Mouse (Mus musculus) adrenal gland, postnatal 14 days (tissue): Measurements from ENCODE around the gene Nek10. TPM values are rescaled to one million over a fixed set of nuclear protein-coding genes. Genes with fewer than 3 reads are reported as not detected.
"Not testable (repeated sequence)": the region's sequence is repeated elsewhere in the genome, so short reads cannot be mapped to it uniquely, and the experiment has no call there.

Source experiments
- DNase-seq: peaks from one replicate; pipeline ENCODE4 v3.0.0; 2021; ENCODE audit warnings: mixed read lengths
- total RNA-seq: library from RNA; stranded (reverse); gene quantifications from 2 replicates; pipeline ENCODE4 v1.2.3, GENCODE M21; 2021

The Nek10 gene
- total RNA-seq, 1 experiment from 2014 or later, result 0.11 TPM

DNA sequence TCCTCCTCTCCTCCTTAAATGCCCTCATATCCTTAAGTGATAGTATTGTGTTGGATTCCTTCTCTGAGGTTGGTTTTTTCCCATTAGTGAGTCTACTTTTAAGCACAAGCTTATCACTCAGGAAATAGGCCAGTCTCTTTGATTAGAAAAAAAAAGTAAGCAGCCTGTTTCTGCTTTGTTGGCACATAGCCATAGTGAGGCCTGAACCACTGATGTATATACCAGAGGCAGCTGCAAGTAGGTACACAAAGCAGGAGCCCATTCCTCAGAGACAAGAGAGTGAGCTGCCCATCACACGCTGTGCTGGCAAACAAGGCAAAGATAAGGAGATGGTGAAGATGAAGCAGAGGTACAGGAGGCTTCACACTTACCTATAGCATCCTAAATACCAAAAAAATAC lies 184.2 kb downstream of the Nek10 start:
- no peak for DNase-seq

DNA sequence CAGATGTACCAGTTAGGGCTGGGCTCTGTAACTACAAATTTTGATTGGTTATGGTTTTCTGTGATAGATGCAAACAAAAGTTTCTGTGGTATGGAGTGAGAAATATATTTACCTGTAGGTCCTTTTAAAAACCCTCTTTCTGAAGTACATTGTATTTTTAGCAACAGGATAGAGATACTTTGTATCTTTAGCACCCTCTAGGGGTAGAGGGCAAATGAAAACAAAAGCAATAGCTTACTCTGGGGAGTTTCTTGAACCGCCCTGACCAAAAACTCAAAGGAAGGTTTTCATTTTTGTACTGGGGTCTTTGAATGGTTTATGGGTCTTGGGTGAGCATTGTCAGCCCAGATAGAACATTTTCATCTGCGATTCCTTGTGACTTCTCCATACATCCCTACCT lies 188.4 kb downstream of the Nek10 start:
- DNase-seq, result no peak

DNA sequence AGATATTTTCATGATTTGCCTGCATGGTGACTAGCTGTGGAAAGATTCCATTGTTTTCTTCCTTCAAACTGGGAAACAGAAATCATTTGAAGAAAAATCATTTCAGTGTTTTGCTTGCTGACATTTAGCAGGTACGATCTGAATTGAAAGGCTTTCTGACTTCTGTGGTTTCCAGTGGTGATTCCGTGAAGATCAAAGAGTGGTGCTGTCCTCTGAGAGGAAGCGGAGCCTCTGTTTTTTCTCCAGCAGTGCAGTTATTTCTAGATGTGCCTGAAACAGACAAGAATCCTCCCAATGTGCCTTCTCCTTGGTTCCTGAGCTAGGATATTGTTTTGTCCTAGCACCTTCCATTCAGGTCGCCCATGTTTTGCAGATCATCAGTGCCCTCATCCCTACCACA lies 208.2 kb downstream of the Nek10 start:
- DNase-seq, result no peak

DNA sequence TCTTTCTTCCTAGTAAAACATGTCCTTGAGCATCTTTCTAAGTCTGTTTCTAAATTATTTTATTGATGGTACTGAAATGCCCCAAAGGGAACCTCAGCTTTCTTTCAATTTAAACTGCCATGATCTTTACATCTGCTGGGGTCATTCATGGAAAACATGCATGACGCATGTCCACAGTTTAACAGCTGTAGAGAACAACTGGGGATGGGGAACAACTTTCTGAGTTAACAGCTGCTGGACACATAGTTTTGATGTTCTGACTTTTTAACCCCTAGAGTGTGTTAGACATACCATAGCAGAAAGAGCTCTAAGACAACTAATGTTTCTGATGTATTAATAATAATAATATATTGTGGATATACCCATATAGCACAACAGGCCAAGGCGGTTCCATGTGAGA lies 211.6 kb downstream of the Nek10 start:
- no peak for DNase-seq

DNA sequence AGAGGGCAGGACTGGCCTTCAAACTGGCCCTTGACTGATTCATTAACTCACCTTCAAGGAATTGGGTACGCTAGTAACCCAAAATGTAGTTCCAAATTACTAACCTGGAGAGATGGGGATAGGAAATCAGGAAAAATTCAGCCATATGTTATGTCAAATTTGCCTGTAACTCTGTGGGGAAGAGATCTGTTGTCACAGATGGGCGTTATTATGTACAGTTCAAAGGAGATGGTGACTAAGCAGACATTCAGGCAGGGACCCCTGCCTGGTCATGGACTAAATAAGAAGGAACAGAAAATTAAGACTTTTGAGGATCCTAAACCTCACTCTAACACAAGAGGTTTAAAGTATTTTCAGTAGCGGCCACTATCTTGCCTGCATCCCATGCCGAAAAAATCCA lies 227.4 kb downstream of the Nek10 start:
- DNase-seq, result not testable (repeated sequence)

DNA sequence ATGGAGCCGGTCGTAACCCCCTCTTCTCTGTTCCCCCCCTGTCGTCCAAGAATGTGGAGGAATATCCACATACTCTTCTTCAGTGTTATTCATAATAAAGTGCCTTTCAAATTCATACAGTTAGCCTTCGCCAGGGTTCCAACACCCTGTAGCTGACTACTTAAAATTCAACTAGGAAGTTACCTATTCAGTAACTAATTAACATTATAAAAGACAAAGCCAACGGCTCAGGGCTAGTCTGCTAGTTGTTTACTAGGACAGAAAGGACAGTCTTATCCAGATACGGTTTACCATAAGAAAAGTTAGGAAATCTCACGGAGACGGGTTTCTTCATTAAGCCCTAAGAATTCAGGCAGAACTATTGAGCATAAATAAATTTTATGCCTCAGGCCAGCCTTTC lies 231.4 kb downstream of the Nek10 start:
- DNase-seq, result not testable (repeated sequence)

DNA sequence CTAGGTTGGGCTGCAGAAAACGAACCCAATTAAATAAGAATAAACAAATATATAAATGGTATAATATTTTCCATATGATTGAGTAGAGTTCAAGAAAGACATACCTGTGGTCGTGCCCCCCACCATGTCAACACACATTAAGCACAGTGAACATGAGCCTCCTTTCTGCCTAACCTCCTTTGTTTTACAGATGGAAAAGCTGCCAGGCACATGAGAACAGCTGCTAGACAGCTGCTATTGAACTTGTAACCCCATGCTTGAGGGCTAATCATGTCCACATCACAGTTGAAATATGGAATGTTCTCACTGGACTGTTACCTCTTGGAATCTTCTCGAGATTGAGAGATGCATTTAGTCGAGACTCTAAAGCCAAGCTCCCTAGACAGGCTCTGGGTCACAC lies 245.0 kb downstream of the Nek10 start:
- DNase-seq, result no peak

DNA sequence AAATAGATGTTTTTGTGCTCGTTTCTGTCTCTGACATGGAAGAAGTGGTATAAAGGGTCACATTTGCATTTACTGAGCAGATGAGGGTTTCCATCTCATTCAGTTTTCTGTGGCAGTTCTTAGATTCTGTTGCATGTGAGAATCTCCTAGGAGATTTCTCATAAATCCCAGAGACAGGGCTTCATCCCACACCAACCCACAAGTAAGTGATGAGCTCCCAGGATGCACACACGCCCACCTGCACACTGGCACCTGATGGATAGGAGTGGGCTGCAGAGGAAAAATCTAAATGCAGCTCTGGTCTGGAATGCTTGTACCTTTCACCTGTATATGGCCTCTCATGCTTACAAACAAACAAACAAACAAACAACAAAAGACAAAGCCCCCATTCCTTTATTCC lies 258.3 kb downstream of the Nek10 start:
- DNase-seq, result no peak

Other genes starting within 250 kb of the Nek10 start
- 28.1 and 28.5 TPM in 2 replicates for gene Slc4a7, start 101.1 kb upstream of the Nek10 start, total RNA-seq